Mouse (Mus musculus): Measurements from ENCODE around the gene Golim4.
A peak's percentile ranks its signal among the peaks of the same experiment; 100 is the strongest.

Golim4 gene

GRCm38 (mm10) chr3:75926327-75926726 lies 30.4 kb downstream of the Golim4 start:
- no peak for DNase-seq (ENCODE audit: low spot score in 2 of 2)

DNA sequence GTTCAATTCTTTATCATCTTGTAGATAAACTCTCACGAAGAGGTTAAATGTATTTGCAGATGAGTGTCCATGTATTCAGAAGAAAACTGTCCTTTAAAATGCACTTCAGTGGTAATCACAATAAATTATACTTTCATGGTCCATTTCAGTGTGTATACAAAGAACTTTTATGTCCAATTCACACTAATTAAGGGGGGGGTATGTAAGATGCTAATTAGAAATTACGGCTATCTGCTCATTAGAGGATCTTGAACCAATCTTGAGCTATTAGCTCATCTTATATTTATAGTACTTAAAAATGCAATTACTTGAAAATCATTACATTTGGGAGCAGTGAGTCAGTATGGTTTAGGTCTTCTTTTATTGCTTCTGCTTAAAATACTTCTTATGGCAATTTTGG lies 31.6 kb downstream of the Golim4 start:
- no peak for DNase-seq (ENCODE audit: low spot score in 2 of 2)

DNA sequence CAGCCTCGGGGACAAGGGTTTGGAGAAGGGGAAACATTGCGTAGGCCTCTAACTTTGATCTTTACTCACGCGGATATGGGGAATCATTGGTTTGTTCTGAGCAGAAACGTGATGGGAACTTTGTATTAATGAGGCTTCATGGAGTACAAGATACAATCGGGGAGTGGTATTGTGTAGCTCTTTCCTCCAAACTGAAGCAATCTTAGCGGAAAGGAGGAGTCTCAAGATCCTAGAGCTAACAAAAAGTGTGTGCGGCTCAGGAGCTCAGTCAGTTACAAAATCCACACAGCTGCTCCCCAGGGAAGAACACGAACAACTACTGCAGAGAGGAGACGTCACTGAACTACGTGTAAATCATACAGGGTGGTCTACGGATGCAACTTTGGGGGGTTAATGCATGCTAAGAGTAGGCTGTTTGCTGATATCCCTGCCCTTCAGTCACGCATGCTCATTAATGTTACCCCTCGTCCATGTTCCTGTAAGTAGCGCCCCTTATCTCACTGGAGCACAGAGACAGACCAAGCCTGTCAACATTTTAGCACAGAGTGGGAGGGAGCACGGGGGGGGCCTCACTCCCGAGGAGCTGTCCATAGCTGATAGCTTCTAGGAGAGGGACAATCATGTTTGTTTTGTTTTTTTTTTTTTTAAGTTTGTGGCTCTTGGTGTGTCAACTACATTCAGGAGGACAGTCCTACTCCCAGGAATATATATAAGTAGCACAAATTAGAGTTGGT lies 38.8 kb downstream of the Golim4 start:
- DNase-seq (ENCODE audit: low spot score in 2 of 2): no peak

DNA sequence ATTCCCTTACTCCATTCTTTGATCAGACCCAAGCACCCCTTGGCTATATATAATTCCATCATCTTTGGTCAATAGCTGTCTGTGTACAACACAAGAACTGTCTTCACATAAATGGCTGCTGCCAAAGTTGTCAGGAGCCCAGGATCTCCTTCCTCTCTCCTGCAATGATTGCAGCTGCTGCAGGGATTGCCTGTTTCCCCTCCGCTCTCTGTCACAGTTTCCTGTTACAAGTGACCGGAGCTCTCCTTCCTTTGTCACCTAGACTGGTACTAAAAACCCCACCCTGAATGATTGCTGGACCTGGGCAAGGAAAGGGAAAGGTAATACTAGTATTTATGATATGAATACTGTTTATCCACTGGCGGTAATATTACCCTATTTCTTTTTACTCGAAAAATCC lies 44.0 kb downstream of the Golim4 start:
- no peak for DNase-seq (ENCODE audit: low spot score in 2 of 2)

GRCm38 (mm10) chr3:75910768-75911167 lies 46.0 kb downstream of the Golim4 start:
- no peak for DNase-seq (ENCODE audit: low spot score in 2 of 2)

GRCm38 (mm10) chr3:75910257-75910656 lies 46.5 kb downstream of the Golim4 start:
- DNase-seq (ENCODE audit: low spot score in 2 of 2): no peak

- no peak for DNase-seq (ENCODE audit: low spot score in 2 of 2)
These were observed 54.7 kb downstream of the Golim4 start for GRCm38 (mm10) chr3:75901903-75902598.

DNA sequence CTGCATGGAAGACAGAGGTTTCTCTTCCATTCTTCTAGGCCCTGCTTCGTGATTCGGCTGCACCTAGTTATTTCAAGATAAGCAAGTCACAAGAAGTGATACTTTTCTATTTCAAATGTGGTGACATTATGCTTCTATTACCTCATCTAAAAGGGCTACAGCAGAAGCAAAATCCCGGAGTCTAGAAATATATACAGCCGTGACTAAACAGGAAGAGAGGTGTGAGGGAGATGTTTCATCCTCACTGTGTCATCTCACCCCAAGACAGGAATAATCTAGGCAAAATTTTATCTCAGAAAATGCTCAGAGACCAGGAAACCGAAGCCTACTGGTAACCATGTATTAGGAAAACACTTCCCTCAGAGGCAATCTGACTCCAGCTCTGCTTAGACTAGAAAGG lies 61.7 kb downstream of the Golim4 start:
- no peak for DNase-seq (ENCODE audit: low spot score in 2 of 2)

DNA sequence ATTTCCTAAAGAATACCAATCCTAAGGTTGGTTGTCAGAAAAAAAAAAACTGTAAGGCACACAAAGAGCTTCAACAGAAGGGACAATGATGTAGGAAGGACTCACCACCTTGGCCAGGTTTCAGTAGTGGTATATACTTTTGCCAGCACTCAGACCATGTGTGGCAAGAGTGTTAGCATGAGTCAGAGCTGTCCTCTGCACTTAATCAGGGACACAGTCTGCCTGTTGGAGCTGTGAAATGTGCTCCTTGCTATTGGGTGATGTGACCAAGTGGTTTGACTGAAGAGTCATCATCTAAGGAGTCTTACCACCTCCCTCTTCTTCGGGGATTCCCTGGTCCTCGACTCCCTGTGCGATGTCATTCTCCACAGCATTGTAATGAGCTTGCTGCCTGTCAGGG lies 65.2 kb downstream of the Golim4 start:
- no peak for DNase-seq (ENCODE audit: low spot score in 2 of 2)

- DNase-seq (ENCODE audit: low spot score in 2 of 2): no peak
These were observed 67.4 kb downstream of the Golim4 start for GRCm38 (mm10) chr3:75889323-75889722.

DNA sequence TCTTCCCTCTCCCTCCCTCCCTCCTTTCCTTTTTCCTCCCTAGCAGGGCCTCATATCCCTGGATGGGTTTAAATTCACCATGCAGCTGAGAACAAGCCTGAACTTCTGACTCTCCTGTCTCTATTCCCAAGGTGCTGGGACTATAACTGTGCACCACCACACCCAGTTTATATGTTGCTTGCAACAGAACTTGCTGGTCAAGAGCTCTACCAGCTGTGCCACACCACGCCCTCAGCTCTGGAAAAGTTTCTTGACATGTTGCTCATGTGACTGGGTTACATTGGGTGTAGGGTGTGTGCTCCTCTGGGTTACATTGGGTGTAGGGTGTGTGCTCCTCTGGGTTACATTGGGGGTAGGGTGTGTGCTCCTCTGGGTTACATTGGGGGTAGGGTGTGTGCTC lies 75.2 kb downstream of the Golim4 start:
- no peak for DNase-seq (ENCODE audit: low spot score in 2 of 2)

GRCm38 (mm10) chr3:75879269-75879668 lies 77.5 kb downstream of the Golim4 start:
- no peak for DNase-seq (ENCODE audit: low spot score in 2 of 2)

DNA sequence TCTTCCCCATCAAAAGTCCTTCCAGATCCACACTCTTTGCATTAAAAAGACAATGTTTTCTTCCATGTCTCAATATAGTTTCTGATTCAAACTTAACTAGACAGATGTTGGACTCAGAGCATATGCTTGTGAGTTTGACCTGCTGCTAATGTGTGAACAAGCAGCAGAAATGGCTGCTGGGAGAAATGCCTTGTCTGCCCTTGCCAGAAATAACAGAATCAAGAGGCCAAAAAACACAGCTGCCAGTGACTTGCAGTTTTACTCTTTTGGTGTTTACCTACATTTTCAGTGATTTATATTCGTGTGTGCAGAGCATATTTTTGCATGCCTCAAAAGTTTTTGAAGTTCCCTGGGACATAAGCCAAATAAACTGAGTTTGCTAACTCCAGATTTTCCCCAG lies 87.9 kb downstream of the Golim4 start:
- no peak for DNase-seq (ENCODE audit: low spot score in 2 of 2)

DNA sequence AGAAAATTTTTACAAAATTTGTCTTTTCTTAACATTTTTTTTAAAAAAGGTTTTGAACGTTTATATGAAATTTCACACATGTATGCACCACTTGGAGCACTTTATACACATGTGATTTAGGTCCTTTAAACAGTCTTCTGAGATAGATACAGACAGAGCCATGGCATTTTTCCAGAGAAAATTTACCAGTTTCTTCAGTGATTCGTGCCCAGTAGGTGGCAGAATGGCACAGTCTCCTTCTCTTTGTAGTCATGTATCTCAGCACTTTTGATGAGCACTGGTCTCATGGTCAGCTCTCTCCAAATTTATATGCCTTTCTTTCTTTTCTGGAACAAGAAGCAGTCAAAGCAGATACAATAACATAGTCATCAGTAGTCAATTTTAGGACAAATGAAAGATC lies 92.5 kb downstream of the Golim4 start:
- peak in 1 of 2 experiments; percentile 14 for DNase-seq (ENCODE audit: low spot score in 2 of 2)

DNA sequence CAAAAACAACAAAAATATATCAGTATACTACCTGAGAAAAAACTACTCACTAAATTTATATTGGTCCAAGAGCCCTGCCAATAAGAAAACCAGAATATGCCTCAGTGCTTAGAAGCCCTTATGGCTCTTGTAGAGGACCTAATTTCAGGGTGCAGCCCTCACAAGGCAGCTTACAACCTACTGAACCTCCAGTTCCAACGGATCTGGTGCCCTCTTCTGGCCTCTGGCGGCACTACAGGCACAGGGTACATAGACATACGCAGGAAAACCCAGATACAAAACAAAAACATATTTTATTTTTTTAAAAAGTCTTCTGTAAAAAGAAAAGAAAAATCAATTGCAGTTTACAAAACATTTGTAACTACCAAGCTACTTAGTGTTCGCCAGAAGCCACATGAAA lies 95.1 kb downstream of the Golim4 start:
- DNase-seq (ENCODE audit: low spot score in 2 of 2): no peak

GRCm38 (mm10) chr3:75860760-75861159 lies 96.0 kb downstream of the Golim4 start:
- DNase-seq (ENCODE audit: low spot score in 2 of 2): no peak

DNA sequence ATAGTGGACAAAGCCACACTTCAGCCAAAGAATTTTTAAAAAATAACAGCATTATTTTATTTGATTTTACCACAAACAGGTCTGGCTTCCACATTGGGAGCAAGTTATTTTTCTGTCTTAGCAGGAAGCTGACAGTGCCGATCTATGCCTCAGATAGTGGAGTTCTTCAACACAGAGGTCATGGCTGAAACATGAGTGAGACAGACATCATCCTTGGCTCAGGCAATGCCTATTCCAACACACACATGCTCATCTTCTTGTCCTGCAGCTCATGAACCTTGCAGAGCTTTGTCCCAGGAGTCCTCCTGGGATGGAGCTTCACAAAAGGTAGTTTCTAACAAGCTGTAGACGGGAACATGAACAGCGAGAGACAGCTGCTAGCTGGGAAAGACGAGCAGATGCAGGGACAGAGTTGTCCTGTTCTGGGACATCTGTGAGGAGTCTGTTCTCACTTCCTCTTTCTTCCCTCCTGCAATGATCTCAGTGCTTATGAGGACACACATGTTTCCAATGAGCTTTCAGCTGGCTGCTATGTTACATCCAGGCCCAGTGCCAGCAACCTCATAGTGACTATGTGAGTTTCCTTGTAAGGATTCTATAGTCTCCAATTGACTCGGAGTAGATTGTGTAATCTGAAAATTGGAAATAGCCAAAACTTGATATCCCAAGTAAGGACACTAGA lies 121.3 kb downstream of the Golim4 start:
- DNase-seq (ENCODE audit: low spot score in 2 of 2): peak in 1 of 2 experiments; percentile 5

GRCm38 (mm10) chr3:75834827-75835226 lies 121.9 kb downstream of the Golim4 start:
- no peak for DNase-seq (ENCODE audit: low spot score in 2 of 2)

Data from right cerebral cortex, postnatal 36 days (tissue).